Mouse (Mus musculus) liver, embryonic 11.5 days (tissue): ENCODE data around the gene Ndn. TPM values are rescaled to one million over a fixed set of nuclear protein-coding genes. Genes with fewer than 3 reads are reported as not detected.

ENCODE experiments used
- ATAC-seq: fragments of 200-750 bp; cut with Nextera tagmentation; replicated peaks from 2 replicates; pipeline ENCODE4 v1.8.0; 2017; ENCODE audit warnings: moderate number of reproducible peaks, mild to moderate bottlenecking, moderate TSS enrichment, moderate library complexity; ENCODE audit not compliant: low FRiP score
- DNase-seq: peaks from one replicate; pipeline ENCODE4 v3.0.0-alpha.2; 2017; ENCODE audit warnings: low spot score
- H3K27ac ChIP-seq: fragments of 300-500 bp; sonication (generic); 2 replicates; pipeline ENCODE4 v1.5.1; 2014; ENCODE audit warnings: mild to moderate bottlenecking, low read depth, low read length, control low read depth
- H3K27me3 ChIP-seq: fragments of 300-500 bp; sonication (generic); replicated peaks from 2 replicates; pipeline ENCODE4 v1.6.1; 2014; ENCODE audit warnings: low read length, mixed read lengths; ENCODE audit not compliant: control insufficient read depth, insufficient read depth
- H3K36me3 ChIP-seq: fragments of 300-500 bp; sonication (generic); 2 replicates; pipeline ENCODE4 v1.6.1; 2014; ENCODE audit warnings: mild to moderate bottlenecking, low read length, moderate library complexity, mixed read lengths; ENCODE audit not compliant: control insufficient read depth, insufficient read depth
- H3K4me1 ChIP-seq: fragments of 300-500 bp; sonication (generic); replicated peaks from 2 replicates; pipeline ENCODE4 v1.6.1; 2014; ENCODE audit warnings: low read length, mixed read lengths; ENCODE audit not compliant: control insufficient read depth, insufficient read depth
- H3K4me2 ChIP-seq: fragments of 300-500 bp; sonication (generic); 2 replicates; pipeline ENCODE4 v1.6.1; 2014; ENCODE audit warnings: mild to moderate bottlenecking, control low read depth, moderate library complexity
- H3K4me3 ChIP-seq: fragments of 300-500 bp; sonication (generic); 2 replicates; pipeline ENCODE4 v1.5.1; 2014; ENCODE audit warnings: low read depth, low read length, control low read depth
- H3K9ac ChIP-seq: fragments of 300-500 bp; sonication (generic); 2 replicates; pipeline ENCODE4 v1.6.1; 2014; ENCODE audit warnings: low read depth, low read length, control low read depth
- H3K9me3 ChIP-seq: fragments of 300-500 bp; sonication (generic); 2 replicates; pipeline ENCODE4 v1.6.1; 2016; ENCODE audit warnings: low read length, inconsistent platforms, mixed read lengths; ENCODE audit not compliant: control insufficient read depth
- WGBS: fragments of 180-500 bp; shearing (Covaris S2); extraction: QIAGEN DNeasy Blood & Tissue Kit; methylation state at CpG from one replicate; pipeline ENCODE4 v1.1.7; 2014; 5-methylcytosine and 5-hydroxymethylcytosine counted together
- polyA plus RNA-seq: library from polyadenylated mRNA; unstranded; fragments of >200 nt; fragmentation: Nextera tagmentation; extraction: Ambion mirVana; gene quantifications from 2 replicates; pipeline ENCODE4 v1.2.1, GENCODE M21; 2014

Ndn gene
- polyA plus RNA-seq, 1 experiment from 2014 or later, result 27.1 TPM

DNA sequence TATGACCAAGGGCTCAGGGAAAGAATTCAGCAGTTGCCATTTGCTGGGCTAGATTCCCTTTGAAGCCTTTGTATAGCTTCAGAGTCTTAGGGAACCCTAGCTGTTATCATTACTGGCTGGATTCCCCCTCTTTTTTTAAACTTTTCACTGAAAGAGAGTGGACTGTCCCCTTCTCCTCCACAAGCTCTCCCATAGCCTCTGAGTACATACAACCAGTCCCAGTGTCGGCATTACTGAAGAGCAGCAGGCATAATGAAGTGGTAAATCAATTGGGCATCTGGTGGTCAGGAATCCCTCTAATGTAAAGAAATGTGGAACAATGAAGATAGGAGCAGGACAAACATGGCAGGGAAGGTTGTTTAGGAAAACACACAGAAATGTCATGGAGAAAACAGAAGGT is 45.8 kb downstream of the Ndn start:
- DNase-seq (no peak), ATAC-seq (no peak)
- Histone ChIP-seq H3K4me2 (no peak overlapping the region), H3K9me3 (no peaks in the 10 kb centered on the region), H3K4me1 (no peaks in the 10 kb centered on the region), H3K27ac (no peak overlapping the region), H3K4me3 (no peak overlapping the region), H3K9ac (no peak overlapping the region), H3K27me3 (no peaks in the 10 kb centered on the region), H3K36me3 (no peaks in the 10 kb centered on the region)
- WGBS, result 45% methylated on average over 1 of the region's 1 CpGs

Other genes starting within 250 kb of the Ndn start
- 0.51 and 0.61 TPM in 2 replicates for gene Magel2, start 30.4 kb downstream of the Ndn start, polyA plus RNA-seq
- gene Mkrn3, start 73.6 kb downstream of the Ndn start, polyA plus RNA-seq, result 1.9 and 2.0 TPM in 2 replicates
- gene Peg12, start 117.9 kb downstream of the Ndn start, polyA plus RNA-seq, result 13.0 TPM in 2 replicates